Mouse (Mus musculus): Measurements from ENCODE around the gene Mical2. TPM values are rescaled to one million over a fixed set of nuclear protein-coding genes. Genes with fewer than 3 reads are reported as not detected.

The Mical2 gene
- total RNA-seq, 4 experiments from 2014 or later = 82.0 to 100 (median 95.6) TPM

DNA sequence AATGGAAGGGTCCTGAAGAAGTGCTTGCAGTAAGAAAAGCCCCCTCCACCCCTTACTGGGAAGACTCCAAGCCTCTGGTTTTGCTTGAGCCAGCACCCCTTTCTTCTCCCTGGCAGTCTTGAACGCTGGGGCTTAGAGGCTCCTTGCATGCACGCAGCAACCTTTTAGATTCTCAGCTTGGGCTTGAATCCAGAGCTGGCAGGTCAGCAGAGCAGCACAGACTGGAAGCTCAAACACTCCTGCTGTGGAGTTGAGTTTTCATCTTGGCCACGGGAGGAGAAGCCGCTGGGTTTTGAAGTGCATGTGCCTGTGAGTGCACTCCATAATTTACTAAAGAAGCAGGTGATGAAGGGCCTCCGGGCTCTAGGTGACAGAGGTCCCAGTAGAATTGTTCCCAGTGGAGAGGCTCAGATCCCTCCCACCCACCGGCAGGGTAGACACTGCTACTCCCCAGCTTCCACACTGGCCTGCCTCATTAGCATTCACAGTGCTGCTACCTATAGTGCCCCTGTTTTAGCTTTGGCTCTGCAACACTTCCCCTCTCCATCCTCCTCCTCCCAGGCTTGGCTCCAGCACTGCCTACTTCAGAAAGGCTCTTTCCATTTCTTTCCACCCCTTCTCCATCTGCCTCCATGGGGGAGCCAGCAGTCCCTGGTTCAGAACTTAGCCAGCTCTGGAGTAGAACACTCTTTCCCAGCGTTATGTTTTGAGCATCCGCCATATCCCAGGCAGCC lies 15.7 kb downstream of the Mical2 start:
- no peak for DNase-seq (ENCODE audit: low spot score)

DNA sequence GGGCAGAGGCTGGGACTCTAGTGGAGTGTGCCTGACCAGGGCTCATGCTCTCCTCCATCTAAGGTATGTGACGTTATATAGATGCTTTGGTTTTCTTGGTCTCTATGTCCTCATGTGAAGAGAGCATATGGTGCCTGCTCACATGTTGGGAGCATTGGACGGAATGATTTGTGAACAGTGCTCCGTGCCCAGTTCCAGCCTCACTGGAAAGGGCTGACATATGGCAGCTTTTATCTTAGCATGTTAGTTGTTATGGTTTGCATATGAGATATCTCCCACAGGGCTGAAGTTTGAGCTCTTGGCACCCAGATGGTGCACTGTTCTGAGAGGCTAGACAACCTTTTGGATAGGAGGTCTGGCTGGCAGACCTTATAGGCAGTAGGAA lies 16.3 kb downstream of the Mical2 start:
- DNase-seq (ENCODE audit: low spot score) = no peak

DNA sequence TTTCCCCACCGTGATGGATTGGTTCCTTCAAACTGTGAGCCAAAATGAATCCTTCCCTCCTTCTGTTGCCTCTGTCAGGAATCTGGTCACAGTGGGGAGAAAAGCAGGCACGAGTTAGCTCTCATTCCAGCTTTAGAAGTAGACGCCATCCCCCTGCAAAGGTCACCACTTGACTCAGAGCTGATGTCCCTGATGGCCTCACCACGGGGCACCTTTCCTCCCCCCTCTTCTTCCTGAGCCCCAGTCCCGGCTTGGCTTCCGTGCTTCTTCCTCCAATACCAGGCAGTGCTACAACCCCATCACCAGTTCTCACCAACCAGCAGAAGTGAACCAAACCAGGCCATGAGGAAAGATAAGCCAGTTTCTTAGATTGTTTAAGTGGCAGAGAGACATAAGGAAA lies 16.9 kb downstream of the Mical2 start:
- DNase-seq (ENCODE audit: low spot score) = no peak

DNA sequence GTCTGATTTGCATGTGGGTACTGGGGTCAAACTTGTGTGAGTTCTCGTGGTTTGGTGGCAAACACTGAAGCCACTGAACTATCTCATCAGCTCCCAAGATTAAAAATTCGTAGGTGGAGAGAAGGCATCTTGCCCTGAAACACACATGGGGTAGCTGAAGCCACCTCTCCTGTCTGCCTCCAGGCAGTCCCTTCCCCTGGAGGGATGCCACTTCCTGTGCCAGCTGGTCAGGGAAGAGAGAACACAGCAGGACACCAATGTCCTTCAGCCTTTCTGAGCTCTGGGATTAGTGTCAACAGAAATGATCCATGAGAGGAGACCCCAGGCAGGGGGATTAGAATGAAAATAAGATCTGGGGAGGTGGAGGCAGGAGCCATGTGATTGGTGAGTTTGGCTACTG lies 18.4 kb downstream of the Mical2 start:
- DNase-seq (ENCODE audit: low spot score) = no peak

DNA sequence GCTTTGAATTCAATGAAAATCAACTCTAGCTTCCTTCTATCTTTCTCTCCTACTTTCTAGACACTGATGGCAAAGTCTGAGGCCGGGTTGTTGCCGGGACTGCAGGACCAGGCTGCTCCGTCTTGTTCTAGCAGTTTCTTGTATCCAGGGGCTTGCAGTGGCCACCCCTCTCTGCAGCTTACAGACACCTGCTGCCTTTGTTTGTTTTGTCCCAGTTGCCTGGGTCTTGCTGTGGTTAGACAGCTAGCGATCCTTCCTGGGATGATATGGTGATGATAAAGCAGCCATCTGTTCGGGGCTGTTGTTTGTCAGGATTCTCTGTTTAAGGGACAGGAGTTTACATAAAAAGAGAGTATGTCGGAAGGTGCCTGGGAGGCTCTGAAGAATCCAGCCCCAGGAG lies 19.0 kb downstream of the Mical2 start:
- DNase-seq (ENCODE audit: low spot score) = no peak

DNA sequence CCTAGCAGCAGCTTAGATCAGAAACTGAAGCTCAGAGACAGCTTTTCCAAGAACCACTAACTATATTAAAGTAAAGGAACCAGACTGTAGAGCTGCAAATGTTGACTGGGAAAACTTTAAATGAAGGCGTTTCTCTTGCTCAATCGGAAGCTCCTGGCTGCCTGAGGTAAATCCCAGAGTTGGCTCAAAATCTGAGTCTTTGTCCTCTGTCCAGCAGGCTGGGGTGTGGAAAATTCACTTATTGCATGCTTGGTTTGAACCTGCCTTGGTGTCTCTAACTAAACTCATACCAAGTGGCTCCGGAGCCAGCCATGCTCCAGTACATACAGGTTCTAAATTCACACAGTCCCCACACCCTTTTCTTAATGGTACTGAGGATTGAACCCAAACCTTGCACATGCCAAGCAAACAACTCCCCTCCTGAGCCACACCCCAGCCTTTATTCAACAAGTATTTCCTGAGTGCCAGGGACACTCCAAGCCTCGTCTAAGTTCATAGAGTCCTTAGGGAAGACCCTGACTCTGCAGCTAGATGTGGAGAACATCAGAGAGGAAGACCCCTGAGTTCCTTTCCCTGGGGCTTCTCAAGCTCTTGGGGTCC lies 20.3 kb downstream of the Mical2 start:
- DNase-seq (ENCODE audit: low spot score) = no peak

DNA sequence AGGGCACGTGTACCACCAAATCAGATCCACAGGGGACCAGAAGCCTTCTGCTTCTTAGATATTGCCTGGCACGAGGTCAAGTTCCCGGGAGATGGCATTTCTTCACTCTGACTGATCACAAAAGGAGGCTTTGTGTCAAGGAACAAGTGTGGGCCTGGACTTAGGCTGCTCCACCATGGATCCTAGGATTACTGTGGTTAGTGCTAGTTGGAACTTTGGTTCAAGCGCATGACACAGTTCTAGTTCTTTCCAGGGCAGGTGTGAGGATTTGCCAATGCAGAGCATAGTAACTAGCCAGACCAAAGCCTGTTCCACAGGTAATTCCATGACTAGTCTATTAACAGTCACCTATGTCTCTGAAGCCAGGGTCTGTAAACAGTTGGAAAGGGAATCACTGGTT lies 20.8 kb downstream of the Mical2 start:
- DNase-seq (ENCODE audit: low spot score) = no peak

GRCm38 (mm10) chr7:112247890-112248289 lies 22.2 kb downstream of the Mical2 start:
- no peak for DNase-seq (ENCODE audit: low spot score)

DNA sequence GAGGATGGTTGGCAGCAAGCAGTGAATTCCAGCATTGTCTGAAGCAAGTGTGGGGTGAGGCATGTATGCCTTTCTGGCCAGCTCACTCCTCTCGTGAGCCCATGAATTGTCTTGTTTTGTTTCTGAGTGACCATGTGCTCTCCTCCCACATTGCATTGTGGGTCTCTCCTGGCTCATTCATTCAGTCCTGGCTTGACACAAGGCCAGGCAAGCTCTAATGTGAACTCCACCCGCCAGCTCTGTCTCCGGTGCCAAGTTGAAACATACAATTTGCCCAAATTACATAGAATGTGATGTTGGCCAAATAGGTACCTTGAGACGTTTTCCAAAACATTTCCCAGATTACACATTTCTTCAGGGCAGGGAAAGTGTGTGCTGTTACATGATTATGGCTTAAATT lies 23.8 kb downstream of the Mical2 start:
- DNase-seq (ENCODE audit: low spot score) = no peak

DNA sequence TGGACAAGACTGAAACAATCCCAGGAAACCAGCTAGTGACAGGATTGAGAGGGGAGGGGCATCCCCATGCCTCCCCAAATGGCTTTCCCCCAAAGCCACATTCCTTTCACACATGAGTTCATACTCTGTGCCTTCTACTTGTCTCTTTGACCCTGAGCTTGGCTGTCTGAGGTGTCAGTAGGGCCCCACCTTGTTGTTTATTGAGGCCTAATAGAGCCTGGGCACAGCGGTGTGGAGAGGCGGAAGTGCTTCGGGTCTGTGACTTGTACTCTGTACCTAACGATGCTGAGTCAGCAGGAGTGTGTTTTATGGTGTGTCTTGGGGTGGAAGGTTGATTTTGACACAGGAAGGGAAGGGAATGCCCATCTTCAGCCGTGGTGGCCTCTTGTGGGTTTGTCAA lies 26.4 kb downstream of the Mical2 start:
- DNase-seq (ENCODE audit: low spot score) = no peak

- DNase-seq (ENCODE audit: low spot score) = no peak
Measured at GRCm38 (mm10) chr7:112254233-112254632, 28.6 kb downstream of the Mical2 start.

DNA sequence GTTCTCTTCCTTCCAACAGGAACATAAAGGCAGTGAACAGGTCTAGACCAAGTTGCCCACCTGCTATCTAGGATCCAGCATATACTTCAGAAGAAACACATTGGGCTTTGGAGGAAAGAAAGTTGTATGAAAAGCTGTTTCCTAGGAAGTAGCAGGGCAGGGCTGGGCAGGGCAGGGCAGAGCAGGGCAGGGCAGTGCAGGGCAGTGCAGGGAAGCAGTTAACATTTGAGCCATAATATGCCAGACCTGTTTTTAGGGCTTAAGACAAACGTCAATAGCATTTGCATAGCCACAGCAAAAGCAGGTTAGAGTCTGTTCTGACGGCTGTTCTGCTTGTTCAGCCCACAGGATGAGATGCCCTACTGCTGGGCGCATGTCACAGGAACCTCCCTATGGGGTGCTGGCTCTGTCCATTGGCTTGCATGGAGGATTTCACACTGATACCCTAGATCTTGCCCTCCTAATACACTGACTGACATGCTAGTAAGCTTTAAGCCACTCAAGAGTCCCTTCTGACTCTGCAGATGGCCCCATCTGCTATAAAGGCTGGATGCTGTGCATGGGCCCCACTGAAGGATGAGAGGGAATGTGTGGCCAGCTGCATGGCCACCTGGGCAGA lies 29.7 kb downstream of the Mical2 start:
- DNase-seq (ENCODE audit: low spot score) = no peak

GRCm38 (mm10) chr7:112258338-112258903 lies 32.8 kb downstream of the Mical2 start:
- DNase-seq (ENCODE audit: low spot score) = no peak

DNA sequence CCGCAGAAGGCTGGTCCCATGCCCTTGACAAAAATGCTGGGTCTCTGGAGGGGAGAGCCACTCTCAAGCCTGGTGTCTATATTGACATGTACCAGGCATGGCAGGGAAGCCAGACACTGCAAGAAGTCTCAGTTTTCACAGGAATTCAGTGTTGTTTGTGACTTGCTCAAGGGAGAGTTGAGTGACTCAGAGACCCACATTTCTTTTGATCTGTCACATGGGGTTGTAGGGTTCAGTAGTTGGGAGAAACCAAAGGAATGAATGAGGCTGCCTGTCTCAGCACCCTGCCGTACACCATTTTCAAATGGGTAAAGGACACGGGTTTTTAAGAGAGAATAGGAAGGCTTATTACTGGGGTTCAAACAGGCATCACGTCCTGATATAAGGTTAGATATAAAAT lies 33.6 kb downstream of the Mical2 start:
- DNase-seq (ENCODE audit: low spot score) = no peak

GRCm38 (mm10) chr7:112261121-112261520 lies 35.5 kb downstream of the Mical2 start:
- DNase-seq (ENCODE audit: low spot score) = peak; percentile 50

DNA sequence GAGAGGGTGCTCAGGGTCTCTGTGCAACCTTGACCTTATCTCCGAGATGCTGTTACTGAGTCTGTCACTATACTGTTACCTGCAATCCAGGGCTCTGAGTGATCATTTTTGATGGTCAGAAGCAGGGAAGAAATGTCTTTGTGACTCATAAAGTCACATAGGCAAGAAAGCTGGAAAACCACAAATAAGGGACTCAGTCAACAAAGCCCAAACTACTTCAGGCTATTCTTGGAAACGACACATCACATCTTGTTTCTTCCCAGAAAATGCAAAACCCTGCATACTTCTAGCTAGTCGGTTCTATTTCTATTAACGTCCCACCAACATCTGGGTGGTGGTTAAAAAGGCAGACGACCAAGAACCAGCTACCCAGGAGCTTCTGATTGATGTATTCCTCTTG lies 41.6 kb downstream of the Mical2 start:
- no peak for DNase-seq (ENCODE audit: low spot score)

DNA sequence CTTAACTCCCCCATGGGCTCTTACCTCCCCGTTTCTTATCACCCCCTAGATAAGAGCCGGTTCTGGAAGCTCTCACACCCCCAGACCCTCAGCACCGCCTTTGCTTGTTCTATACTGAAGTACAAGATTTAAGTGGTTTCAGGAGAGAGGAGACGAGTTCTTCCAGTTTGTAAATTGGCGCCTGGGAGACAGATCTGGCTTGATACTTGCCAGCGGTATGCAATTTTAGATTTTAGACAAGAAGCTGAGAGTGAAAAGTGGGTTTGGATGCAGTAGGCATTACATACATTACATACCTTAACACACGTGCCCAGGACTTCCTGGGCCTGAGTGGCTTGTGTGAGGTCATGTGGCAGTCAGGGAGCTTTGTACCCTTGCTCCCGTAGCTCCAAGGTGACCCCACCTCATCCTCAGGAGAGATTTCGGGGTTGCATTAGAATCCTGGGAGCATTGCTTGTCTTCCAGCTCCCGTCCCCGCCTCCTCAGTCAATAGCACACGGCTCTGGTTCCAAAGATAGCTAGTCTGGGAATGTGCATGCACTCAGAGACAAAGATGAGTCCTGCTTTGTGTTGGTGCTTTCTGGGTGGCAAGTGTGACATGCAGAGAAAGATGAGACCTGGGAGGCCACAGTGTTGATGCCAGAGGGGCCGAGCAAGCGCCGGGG lies 43.2 kb downstream of the Mical2 start:
- DNase-seq (ENCODE audit: low spot score) = no peak

DNA sequence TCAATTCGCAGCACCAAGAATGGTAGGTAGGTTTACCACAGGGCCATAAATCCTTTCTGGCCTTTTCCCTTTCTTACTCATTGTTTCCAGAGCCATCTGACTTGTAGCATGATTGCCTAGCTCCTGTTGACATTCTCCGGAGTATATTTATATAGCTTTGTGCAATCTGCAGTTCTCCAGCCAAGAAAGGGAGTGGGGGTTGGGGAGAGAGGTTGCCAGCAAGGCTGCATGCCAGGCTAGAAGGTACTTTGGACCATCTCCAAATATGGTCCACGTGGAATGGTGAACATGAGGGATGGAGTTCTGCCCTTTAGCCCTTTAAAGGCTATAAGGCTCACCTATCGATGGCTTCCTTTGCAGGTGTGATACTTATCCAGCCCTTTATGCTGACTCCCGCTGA lies 45.2 kb downstream of the Mical2 start:
- DNase-seq (ENCODE audit: low spot score) = peak; percentile 72

GRCm38 (mm10) chr7:112271627-112272026 lies 46.0 kb downstream of the Mical2 start:
- no peak for DNase-seq (ENCODE audit: low spot score)

DNA sequence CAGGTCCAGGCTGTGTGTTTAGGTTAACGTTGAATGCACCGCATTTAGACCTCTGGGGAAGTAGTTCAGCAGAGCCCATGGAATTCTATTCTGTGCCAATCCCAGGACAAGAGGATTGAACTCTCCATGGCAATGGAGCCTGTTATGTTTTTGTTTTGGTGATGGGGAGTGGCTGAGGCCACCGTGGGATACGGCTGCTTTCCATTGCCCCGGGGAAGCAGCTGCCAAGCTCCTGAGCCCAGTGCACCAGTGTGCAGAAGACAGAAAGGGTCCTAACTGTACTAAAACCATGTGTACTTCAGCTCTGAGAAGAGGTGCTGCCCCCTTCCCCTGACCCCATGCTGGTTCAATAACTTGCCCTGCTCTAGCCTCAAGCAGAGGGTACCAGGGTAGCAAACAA lies 47.0 kb downstream of the Mical2 start:
- no peak for DNase-seq (ENCODE audit: low spot score)

- no peak for DNase-seq (ENCODE audit: low spot score)
Measured at GRCm38 (mm10) chr7:112273451-112273850, 47.8 kb downstream of the Mical2 start.

DNA sequence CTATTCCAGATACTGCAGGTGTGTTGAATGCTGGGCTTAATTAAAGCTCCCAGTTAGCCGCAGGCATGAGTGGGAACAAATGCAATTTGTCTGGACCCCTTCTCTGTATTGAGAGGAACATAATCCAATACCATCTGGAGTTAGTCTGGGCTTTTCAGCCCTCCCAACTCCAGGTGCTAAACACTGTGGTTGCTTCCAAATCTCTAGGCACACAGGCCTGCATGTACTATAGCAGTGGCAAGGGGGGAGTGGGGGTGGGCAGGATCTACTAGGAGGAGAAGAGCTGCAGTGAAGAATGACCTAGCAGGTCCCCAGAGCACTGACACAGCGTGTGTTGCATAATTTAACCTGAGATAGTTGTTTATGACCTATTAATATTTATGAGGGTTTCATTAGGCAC lies 49.0 kb downstream of the Mical2 start:
- no peak for DNase-seq (ENCODE audit: low spot score)

All from heart, adult 8-10 months (tissue).